Mouse (Mus musculus): ENCODE results near the gene 0610040J01Rik.

DNA sequence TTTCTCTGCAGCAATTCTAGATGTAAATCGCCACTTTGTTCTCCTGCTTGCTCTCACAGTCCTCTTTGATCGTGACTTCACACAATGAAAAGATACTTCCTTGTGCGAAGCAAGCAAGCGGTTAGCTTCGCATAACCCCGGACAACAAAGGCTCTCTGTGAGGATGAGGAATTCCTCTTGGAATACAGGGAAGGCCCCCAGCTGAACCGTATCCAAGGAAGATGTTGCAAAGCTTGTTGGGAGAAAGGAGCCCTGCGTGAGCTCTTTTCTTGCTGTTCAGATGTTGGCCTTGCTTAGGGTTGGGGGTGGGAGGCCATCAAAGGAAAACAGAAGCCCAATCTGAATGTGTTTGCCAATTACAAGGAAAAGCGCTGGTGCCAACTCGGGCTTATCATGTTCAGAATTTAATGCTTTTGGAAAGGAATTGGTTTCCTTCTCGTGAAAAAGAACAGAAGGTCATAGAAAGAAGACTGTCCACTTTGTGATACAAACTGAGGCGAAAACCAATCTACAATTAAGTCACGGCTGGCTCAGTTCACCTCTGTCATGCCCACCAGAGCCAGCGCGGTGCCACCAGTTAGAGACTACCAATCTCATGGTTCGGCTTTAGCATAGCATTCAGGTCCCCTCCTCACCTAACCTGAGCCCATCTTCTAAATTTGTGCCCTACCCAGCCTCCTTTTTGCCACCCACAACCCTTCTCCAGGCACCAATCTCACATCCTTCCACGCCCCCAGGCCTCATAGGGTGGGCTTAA, 60.2 kb downstream of the 0610040J01Rik start:
- no peak for TF ChIP-seq ZC3H11A (IDR thresholded peaks at IDR 0.05; ENCODE audit: borderline replicate concordance, low read depth, low read length)
- TF ChIP-seq HCFC1 (IDR thresholded peaks at IDR 0.05; ENCODE audit: borderline replicate concordance, insufficient read depth, low read length): no peak
- no peak for TF ChIP-seq CHD2 (IDR thresholded peaks at IDR 0.05; ENCODE audit: low read depth, low read length)
- no peak for TF ChIP-seq MAFK (IDR thresholded peaks at IDR 0.05; ENCODE audit: insufficient read depth, low read depth, low read length)
- no peak for TF ChIP-seq ZNF384 (IDR thresholded peaks at IDR 0.05; ENCODE audit: low read depth, low read length)
